Mouse (Mus musculus): ENCODE measurements around the gene Rftn2. TPM values are rescaled to one million over a fixed set of nuclear protein-coding genes. Genes with fewer than 3 reads are reported as not detected.
"Not testable (repeated sequence)": the region's sequence is repeated elsewhere in the genome, so short reads cannot be mapped to it uniquely, and the experiment has no call there.

Gene Rftn2
- polyA plus RNA-seq, 1 experiment from 2014 or later = 9.4 TPM

DNA sequence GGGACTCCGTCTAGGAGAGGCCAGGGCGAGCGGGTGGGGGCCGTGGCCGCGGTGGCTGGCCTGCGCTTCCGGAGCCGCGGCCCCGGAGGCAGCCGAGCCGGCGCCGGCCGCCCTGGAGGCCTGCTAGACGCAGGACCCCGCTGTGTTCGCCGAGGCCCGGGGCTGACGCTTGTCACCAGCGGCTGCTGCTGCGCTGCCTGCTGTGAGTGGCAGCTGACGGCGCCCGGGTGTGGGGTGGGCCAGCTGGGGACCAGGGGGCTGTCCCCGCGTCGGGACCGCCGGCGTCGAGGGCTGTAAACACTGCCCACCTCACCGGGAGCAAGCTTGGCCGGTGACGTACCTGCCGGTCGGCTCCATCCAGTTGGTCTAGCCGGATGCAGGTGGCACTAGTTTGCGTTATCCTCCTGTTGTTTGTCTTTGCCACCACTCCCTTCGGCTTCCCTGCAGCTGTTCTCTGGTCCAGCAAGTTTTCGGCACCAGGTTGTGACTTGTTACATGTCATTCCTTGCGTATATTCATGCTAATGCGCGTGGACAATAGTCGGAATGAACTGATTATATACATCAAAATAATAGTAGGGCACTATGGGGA is 95.1 kb downstream of the Rftn2 start:
- Histone ChIP-seq H3K9ac (ENCODE audit: low read length) (peak overlapping the region; percentile 78), H3K4me2 (ENCODE audit: low read length) (peak overlapping the region; percentile 85), H3K36me3 (ENCODE audit: control insufficient read depth, insufficient read depth, low read length) (peaks cover 3% of the 10 kb centered on the region; the same call in 1 of the 2 replicates), H3K9me3 (ENCODE audit: control insufficient read depth, low read length) (no peaks in the 10 kb centered on the region), H3K27ac (ENCODE audit: low read depth) (peak overlapping the region; percentile 89), H3K27me3 (replicated peaks; ENCODE audit: control insufficient read depth, insufficient read depth, low read length) (no peaks in the 10 kb centered on the region), H3K4me3 (ENCODE audit: low read depth, low read length) (peak overlapping the region; percentile 85), H3K4me1 (replicated peaks; ENCODE audit: control insufficient read depth, insufficient read depth, low read length) (peaks cover 16% of the 10 kb centered on the region; the same call in 1 of the 2 replicates)
- WGBS = under 1% methylated on average over 47 of the region's 47 CpGs
- ATAC-seq (replicated peaks; ENCODE audit: low FRiP score, low TSS enrichment, low read depth) = peak; percentile 84
- DNase-seq (ENCODE audit: low spot score) = no peak

DNA sequence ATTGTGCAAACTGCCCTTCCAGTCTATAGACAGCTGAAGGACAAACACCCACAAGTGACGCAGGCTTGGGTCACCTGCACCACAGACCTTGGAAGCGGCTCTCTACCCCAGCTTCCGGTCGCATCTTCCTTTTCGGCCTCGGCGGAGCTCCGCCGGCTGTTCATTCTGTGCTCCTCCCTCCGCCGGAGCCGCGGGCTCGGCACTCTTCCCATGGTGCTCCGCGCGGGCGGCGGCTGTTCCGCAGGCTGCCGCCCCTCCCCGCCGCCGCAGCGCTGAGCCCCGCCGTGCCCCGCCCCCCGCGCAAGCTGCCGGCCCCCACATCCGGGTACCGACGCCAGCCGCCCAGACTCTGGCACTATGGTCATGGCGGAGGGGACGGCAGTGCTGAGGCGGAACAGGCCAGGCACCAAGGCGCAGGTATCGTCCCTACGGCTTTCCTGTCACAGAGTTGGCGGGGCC is 95.6 kb downstream of the Rftn2 start, which contains the start of gene Mob4:
Gene Mob4, plus strand, starts transcription at position 289 of the 459 bp plus-strand sequence.
- Histone ChIP-seq H3K27ac (ENCODE audit: low read depth) (peak within 1 kb of the TSS; percentile 89), H3K4me3 (ENCODE audit: low read depth, low read length) (peak within 1 kb of the TSS; percentile 85), H3K4me2 (ENCODE audit: low read length) (peak within 1 kb of the TSS; percentile 85), H3K9ac (ENCODE audit: low read length) (peak within 1 kb of the TSS; percentile 78), H3K4me1 (replicated peaks; ENCODE audit: control insufficient read depth, insufficient read depth, low read length) (peaks cover 16% of the 10 kb centered on the region; the same call in 1 of the 2 replicates), H3K27me3 (replicated peaks; ENCODE audit: control insufficient read depth, insufficient read depth, low read length) (no peaks in the 10 kb centered on the region), H3K9me3 (ENCODE audit: control insufficient read depth, low read length) (no peaks in the 10 kb centered on the region), H3K36me3 (ENCODE audit: control insufficient read depth, insufficient read depth, low read length) (peaks cover 3% of the 10 kb centered on the region; the same call in 1 of the 2 replicates)
- ATAC-seq (replicated peaks; ENCODE audit: low FRiP score, low TSS enrichment, low read depth) = peak; percentile 95
- peak; percentile 97 for DNase-seq (ENCODE audit: low spot score)
- under 1% methylated on average over 40 of the region's 42 CpGs for WGBS

DNA sequence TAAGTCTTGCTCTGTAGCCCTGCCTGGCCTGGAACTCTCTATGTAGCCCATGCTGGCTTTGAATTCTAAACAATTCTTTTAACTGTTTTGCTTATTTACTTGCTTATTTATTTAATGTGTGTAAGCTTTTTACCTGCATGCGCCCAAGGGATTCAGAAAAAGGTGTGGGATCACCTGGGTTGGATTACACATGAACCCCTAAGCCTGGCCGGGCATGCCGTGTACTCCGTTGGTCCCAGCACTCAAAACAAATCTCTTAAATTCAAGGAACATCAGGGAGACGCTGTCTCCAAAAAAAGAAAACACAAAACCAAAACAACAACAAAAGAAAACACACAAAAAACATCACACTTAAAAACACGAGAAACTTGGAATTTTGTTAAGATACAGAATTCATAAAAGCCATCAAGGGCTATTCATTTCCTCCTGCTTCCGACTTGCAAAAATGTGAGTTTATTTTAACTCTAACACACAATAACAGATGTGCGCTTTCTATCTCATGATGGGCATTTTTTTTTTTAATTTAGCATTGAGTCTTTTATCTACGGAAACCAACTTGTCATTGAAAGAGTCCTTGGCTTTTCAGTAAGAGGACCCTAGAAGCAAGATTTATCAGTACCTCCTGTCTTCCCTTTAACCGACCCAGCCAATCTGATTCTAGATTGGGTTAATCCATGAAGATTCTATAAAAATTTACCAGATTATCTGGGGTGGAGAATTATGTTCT is 96.2 kb downstream of the Rftn2 start:
- Histone ChIP-seq H3K36me3 (ENCODE audit: control insufficient read depth, insufficient read depth, low read length) (peaks cover 3% of the 10 kb centered on the region; the same call in 1 of the 2 replicates), H3K27me3 (replicated peaks; ENCODE audit: control insufficient read depth, insufficient read depth, low read length) (no peaks in the 10 kb centered on the region), H3K4me1 (replicated peaks; ENCODE audit: control insufficient read depth, insufficient read depth, low read length) (peaks cover 16% of the 10 kb centered on the region; the same call in 1 of the 2 replicates), H3K4me2 (ENCODE audit: low read length) (peak overlapping the region; percentile 74), H3K27ac (ENCODE audit: low read depth) (peak overlapping the region; percentile 89), H3K4me3 (ENCODE audit: low read depth, low read length) (peak overlapping the region; percentile 85), H3K9me3 (ENCODE audit: control insufficient read depth, low read length) (no peaks in the 10 kb centered on the region), H3K9ac (ENCODE audit: low read length) (peak overlapping the region; percentile 52)
- WGBS = 62% methylated on average over 10 of the region's 10 CpGs
- no peak for ATAC-seq (replicated peaks; ENCODE audit: low FRiP score, low TSS enrichment, low read depth)
- DNase-seq (ENCODE audit: low spot score) = no peak

DNA sequence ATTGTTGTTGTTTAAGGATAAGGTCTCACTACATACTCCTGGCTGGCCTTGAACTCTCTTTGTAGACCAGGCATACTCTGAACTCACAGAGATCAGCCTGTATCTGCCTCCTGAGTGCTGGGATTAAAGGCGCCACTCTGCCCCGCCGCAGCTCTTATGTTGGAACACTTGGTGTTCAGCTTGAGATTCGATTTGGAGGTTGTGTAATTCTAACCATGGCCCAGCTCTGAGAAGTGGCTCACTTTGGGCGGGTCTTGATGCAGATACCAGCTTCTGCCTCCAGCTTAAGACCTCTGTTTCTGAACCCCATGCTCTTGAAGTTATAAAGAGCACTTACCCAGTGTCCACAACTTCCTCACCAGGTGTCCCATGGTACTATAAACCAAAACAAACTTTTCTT is 96.9 kb downstream of the Rftn2 start:
- Histone ChIP-seq H3K9ac (ENCODE audit: low read length) (no peak overlapping the region), H3K4me1 (replicated peaks; ENCODE audit: control insufficient read depth, insufficient read depth, low read length) (peaks cover 16% of the 10 kb centered on the region; the same call in 1 of the 2 replicates), H3K36me3 (ENCODE audit: control insufficient read depth, insufficient read depth, low read length) (0 out of 2 replicates have a peak, but pooled peaks cover 3% of the 10 kb centered on the region), H3K4me2 (ENCODE audit: low read length) (no peak overlapping the region), H3K9me3 (ENCODE audit: control insufficient read depth, low read length) (no peaks in the 10 kb centered on the region), H3K4me3 (ENCODE audit: low read depth, low read length) (no peak overlapping the region), H3K27ac (ENCODE audit: low read depth) (no peak overlapping the region), H3K27me3 (replicated peaks; ENCODE audit: control insufficient read depth, insufficient read depth, low read length) (no peaks in the 10 kb centered on the region)
- DNase-seq (ENCODE audit: low spot score) (no peak), ATAC-seq (replicated peaks; ENCODE audit: low FRiP score, low TSS enrichment, low read depth) (no peak)
- WGBS = 91% methylated on average over 5 of the region's 5 CpGs

DNA sequence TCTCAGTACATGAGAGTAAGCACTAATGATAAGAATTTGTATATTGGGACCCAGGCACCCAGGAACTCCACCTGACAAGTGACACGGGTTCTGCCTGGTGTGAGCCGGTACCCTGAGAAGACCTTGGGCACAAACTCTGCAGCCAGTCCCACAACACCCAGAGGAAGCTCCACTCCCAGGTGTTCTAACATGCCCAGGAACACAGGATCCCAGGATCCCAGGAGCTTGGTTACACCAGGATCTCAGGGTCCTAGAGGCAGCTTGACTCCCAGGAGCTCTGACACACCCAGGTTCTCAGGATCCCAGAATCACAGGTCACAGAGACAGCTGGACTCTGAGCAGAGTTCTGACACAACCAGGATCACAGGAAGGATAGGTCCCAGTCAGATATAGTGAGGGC is 102.4 kb downstream of the Rftn2 start:
- DNase-seq (ENCODE audit: low spot score); H3K9ac ChIP-seq (ENCODE audit: low read length); H3K4me1 ChIP-seq (replicated peaks; ENCODE audit: control insufficient read depth, insufficient read depth, low read length); H3K27me3 ChIP-seq (replicated peaks; ENCODE audit: control insufficient read depth, insufficient read depth, low read length); ATAC-seq (replicated peaks; ENCODE audit: low FRiP score, low TSS enrichment, low read depth); H3K4me3 ChIP-seq (ENCODE audit: low read depth, low read length); H3K4me2 ChIP-seq (ENCODE audit: low read length); H3K27ac ChIP-seq (ENCODE audit: low read depth); H3K9me3 ChIP-seq (ENCODE audit: control insufficient read depth, low read length); H3K36me3 ChIP-seq (ENCODE audit: control insufficient read depth, insufficient read depth, low read length): not testable (repeated sequence)
- WGBS = 92% methylated on average over 2 of the region's 2 CpGs

DNA sequence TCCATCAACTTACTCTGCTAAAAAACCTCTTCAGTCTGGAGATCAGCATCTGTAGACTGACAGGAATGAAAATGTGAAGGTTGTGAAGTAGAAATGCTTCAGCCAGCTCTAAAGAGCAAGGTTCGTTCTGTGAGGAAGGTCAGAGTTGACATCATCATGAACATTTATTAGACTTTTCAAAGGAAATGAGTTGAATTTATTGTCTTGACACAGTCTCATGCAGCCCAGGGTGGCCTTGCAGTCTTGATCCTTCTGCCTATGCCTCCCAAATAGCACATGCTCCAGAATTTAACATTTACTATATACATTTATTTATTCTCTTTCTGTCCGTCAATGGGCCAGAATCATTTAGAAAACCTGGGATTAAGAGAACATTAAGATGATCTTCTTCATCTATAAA is 103.0 kb downstream of the Rftn2 start:
- Histone ChIP-seq H3K4me2 (ENCODE audit: low read length) (no peak overlapping the region), H3K9me3 (ENCODE audit: control insufficient read depth, low read length) (no peaks in the 10 kb centered on the region), H3K4me1 (replicated peaks; ENCODE audit: control insufficient read depth, insufficient read depth, low read length) (no peaks in the 10 kb centered on the region), H3K27ac (ENCODE audit: low read depth) (no peak overlapping the region), H3K36me3 (ENCODE audit: control insufficient read depth, insufficient read depth, low read length) (no peaks in the 10 kb centered on the region), H3K27me3 (replicated peaks; ENCODE audit: control insufficient read depth, insufficient read depth, low read length) (no peaks in the 10 kb centered on the region), H3K9ac (ENCODE audit: low read length) (no peak overlapping the region), H3K4me3 (ENCODE audit: low read depth, low read length) (no peak overlapping the region)
- no peak for DNase-seq (ENCODE audit: low spot score)
- 73% methylated on average over 2 of the region's 2 CpGs for WGBS
- no peak for ATAC-seq (replicated peaks; ENCODE audit: low FRiP score, low TSS enrichment, low read depth)

DNA sequence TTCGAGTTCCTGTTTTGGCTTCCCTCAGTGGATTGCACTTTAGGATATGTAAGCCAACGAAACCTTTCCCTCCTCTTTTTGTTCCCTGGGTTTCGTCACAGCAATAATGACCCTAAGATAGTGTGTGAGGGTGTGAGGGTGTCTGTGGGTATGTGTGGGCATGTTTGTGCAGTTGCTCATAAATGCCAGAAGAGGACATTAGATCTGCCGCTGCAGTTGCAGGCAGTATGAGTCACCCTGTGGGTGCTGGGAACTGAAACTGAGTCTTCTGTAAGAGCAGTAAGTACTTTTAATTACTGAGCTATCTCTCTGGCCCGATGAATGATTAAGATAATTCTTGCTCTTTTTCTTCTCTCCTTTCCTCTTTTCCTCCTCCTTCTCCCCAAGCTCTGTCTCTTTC is 103.5 kb downstream of the Rftn2 start:
- H3K27ac ChIP-seq (ENCODE audit: low read depth) = no peak overlapping the region
- H3K4me2 ChIP-seq (ENCODE audit: low read length) = no peak overlapping the region
- H3K36me3 ChIP-seq (ENCODE audit: control insufficient read depth, insufficient read depth, low read length) = no peaks in the 10 kb centered on the region
- H3K9me3 ChIP-seq (ENCODE audit: control insufficient read depth, low read length) = no peaks in the 10 kb centered on the region
- no peak overlapping the region for H3K9ac ChIP-seq (ENCODE audit: low read length)
- DNase-seq (ENCODE audit: low spot score) = no peak
- no peaks in the 10 kb centered on the region for H3K27me3 ChIP-seq (replicated peaks; ENCODE audit: control insufficient read depth, insufficient read depth, low read length)
- no peak for ATAC-seq (replicated peaks; ENCODE audit: low FRiP score, low TSS enrichment, low read depth)
- H3K4me3 ChIP-seq (ENCODE audit: low read depth, low read length) = no peak overlapping the region
- H3K4me1 ChIP-seq (replicated peaks; ENCODE audit: control insufficient read depth, insufficient read depth, low read length) = no peaks in the 10 kb centered on the region
- 87% methylated on average over 5 of the region's 5 CpGs for WGBS

Data from intestine, embryonic 14.5 days (tissue).